Mouse (Mus musculus) lung, adult 2 months (tissue): ENCODE measurements at regions not wholly inside any gene's neighbourhood (a gene's known extent, or its start where the extent isn't known, plus 50 kb on each side); places are given as distances from the start of the nearest gene placed in this dataset.
A peak's percentile ranks its signal among the peaks of the same experiment; 100 is the strongest.

Experiments used
- DNase-seq: peaks from one replicate; pipeline ENCODE4 v3.0.0; 2022
- H3K4me1 ChIP-seq: fragments of 200-500 bp; 2 replicates; pipeline ENCODE4 v1.6.1; 2011; ENCODE audit warnings: low read length; ENCODE audit not compliant: control insufficient read depth, insufficient read depth
- H3K4me3 ChIP-seq: fragments of 200-500 bp; replicated peaks from 2 replicates; pipeline ENCODE3; 2011; ENCODE audit warnings: low read depth, mild to moderate bottlenecking, control low read depth, low read length; ENCODE audit errors: extremely low read depth
- CTCF ChIP-seq: fragments of 200-500 bp; IDR thresholded peaks from 2 replicates; pipeline ENCODE4 v1.5.1; 2011; ENCODE audit warnings: mild to moderate bottlenecking, low read length, control low read depth; ENCODE audit not compliant: insufficient read depth
- POLR2A ChIP-seq: fragments of 200-500 bp; IDR thresholded peaks from 2 replicates; pipeline ENCODE4 v1.6.1; 2011; ENCODE audit warnings: low read depth, mild to moderate bottlenecking, control low read depth, low read length, borderline replicate concordance; ENCODE audit errors: extremely low read depth
- WGBS: fragments of 180-500 bp; shearing (Covaris S2); methylation state at CpG from one replicate; pipeline ENCODE4 v1.1.7; 2018; 5-methylcytosine and 5-hydroxymethylcytosine counted together

DNA sequence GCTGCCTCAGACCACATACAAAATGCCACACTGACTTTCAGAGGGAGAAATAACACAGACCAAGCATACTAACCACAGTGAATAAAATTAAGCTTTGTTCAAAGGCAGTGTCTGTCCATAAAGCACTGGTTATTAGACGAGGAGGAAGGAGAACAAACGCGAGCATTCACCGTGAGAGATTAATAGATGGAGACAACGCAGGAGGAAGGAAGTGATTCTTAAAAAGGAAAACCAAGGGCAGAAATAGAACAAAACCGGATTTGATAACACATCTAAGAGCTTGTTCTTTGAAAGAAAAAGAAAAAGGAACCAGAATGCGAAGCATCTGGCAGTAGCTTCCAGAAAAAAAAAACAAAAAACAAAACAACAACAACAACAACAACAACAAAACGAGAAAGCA is 86.3 kb upstream of the Irs2 start:
- 27% methylated on average over 8 of the region's 8 CpGs for WGBS
- TF ChIP-seq POLR2A (no peak), CTCF (no peak)
- Histone ChIP-seq H3K4me3 (no peak overlapping the region), H3K4me1 (no peaks in the 10 kb centered on the region; the same call in 1 of the 2 replicates)
- DNase-seq, result no peak

- no peak for TF ChIP-seq POLR2A
- TF ChIP-seq CTCF, result no peak
- no peak for DNase-seq
- Histone ChIP-seq H3K4me1 (no peaks in the 10 kb centered on the region; the same call in 1 of the 2 replicates), H3K4me3 (no peak overlapping the region)
- 46% methylated on average over 4 of the region's 4 CpGs for WGBS
These were observed 84.1 kb upstream of the Irs2 start for GRCm38 (mm10) chr8:11092348-11092747.

- Histone ChIP-seq H3K4me3 (no peak overlapping the region), H3K4me1 (no peaks in the 10 kb centered on the region; the same call in 1 of the 2 replicates)
- no peak for DNase-seq
- WGBS, result 60% methylated on average over 3 of the region's 3 CpGs
- no peak for TF ChIP-seq POLR2A
- no peak for TF ChIP-seq CTCF
These were observed 83.6 kb upstream of the Irs2 start for GRCm38 (mm10) chr8:11091675-11092345.

DNA sequence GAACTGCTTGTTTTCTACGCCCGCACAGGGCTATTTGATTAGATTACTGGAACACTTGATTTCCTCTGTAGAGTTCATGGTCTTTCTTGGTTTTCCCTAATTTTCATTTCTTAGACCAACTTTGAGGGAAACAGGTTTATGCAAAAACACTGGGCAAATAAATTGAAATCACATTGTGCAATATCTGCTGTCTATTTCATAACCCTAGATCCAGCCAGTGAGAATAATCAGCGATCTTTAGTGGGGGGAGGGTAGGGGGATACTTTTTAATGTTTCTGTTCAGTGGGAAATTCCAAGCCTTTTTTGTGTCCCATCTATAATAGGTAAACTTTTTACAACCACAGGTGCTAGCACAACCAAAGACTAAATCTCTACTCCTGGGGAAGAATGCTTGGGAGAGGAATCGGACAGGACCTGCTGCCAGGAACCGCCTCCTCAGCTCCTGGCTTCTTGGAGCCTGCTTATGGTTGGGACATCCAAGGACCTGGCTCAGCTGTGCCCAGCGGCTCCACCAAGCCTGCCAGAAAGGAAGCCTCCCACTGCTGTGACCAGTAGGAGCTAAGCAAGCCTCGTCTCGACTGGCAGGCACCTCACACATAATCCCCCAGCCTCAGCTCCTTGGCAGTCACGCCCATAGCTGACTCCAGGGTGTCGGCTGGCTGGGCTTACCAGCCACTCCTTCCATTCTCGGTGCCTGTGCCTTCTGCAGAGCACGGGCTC is 80.8 kb upstream of the Irs2 start:
- H3K4me1 ChIP-seq, result peaks cover 13% of the 10 kb centered on the region
- DNase-seq, result peak; percentile 48
- 30% methylated on average over 12 of the region's 12 CpGs for WGBS

DNA sequence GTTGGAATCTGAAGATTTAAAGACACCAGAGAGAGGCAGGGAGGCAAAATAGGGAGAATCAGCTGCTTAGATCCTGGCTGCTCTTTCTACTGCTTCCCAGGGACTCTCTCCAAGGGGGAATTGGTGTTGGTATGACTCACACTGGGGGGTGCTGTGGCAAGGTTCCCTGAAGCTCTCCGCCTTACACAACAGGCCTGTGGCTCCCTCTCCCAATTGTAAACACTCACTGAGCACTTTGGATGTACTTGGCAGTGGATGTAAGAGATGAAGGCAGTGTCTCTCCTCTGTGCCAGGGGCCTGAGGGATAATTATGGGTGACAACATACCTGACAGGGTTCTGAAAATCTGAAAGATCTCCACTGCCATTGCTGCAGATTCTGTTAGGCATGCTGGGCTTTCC is 77.0 kb upstream of the Irs2 start:
- no peak for TF ChIP-seq POLR2A
- no peak for TF ChIP-seq CTCF
- no peak overlapping the region for H3K4me3 ChIP-seq
- H3K4me1 ChIP-seq, result peaks cover 14% of the 10 kb centered on the region
- WGBS, result 43% methylated on average over 1 of the region's 1 CpGs
- DNase-seq, result peak; percentile 49

More for the DNA sequence above, 80.8 kb upstream of the Irs2 start:
- no peak overlapping the region for H3K4me3 ChIP-seq
- TF ChIP-seq CTCF (no peak), POLR2A (no peak)

GRCm38 (mm10) chr8:11084051-11084533 is 75.8 kb upstream of the Irs2 start:
- DNase-seq, result no peak
- WGBS, result 40% methylated on average over 2 of the region's 2 CpGs
- TF ChIP-seq POLR2A, result no peak
- TF ChIP-seq CTCF, result no peak
- Histone ChIP-seq H3K4me1 (peaks cover 14% of the 10 kb centered on the region), H3K4me3 (no peak overlapping the region)

- TF ChIP-seq POLR2A (no peak), CTCF (no peak)
- 75% methylated on average over 2 of the region's 2 CpGs for WGBS
These were observed 72.6 kb upstream of the Irs2 start for GRCm38 (mm10) chr8:11080813-11081212.

DNA sequence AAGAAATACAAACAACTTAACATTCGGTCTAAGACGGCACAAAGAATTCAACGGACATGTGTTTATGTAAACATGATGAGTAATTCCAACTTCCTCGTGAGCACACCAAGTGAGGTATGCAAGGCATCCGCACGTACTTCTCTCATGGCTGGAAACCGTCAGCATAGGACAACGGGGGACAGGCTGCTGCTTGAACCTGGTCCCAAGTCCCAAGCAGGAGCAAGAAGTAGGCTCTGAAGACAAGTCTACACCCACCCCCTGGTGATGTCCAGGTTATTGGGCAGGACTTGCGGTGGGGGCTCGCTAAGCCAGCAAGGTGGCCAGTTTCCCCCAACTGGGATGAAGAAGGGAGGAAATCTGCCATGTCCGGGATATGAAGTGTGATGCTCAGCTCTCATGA is 71.5 kb upstream of the Irs2 start:
- TF ChIP-seq CTCF (no peak), POLR2A (no peak)

More at GRCm38 (mm10) chr8:11080813-11081212, 72.6 kb upstream of the Irs2 start:
- Histone ChIP-seq H3K4me1 (peaks cover 16% of the 10 kb centered on the region), H3K4me3 (no peak overlapping the region)
- DNase-seq, result no peak

GRCm38 (mm10) chr8:11077138-11077537 is 68.9 kb upstream of the Irs2 start:
- no peak for TF ChIP-seq POLR2A
- TF ChIP-seq CTCF, result no peak
- WGBS, result 55% methylated on average over 9 of the region's 9 CpGs
- Histone ChIP-seq H3K4me3 (no peak overlapping the region), H3K4me1 (peaks cover 2% of the 10 kb centered on the region; the same call in 1 of the 2 replicates)
- DNase-seq, result no peak

More for the DNA sequence above, 71.5 kb upstream of the Irs2 start:
- 45% methylated on average over 11 of the region's 11 CpGs for WGBS
- no peak for DNase-seq
- Histone ChIP-seq H3K4me3 (no peak overlapping the region), H3K4me1 (peaks cover 6% of the 10 kb centered on the region)
